Mouse (Mus musculus): ENCODE measurements at regions not wholly inside any gene's neighbourhood (a gene's known extent, or its start where the extent isn't known, plus 50 kb on each side); places are given as distances from the start of the nearest gene placed in this dataset.
A peak's percentile ranks its signal among the peaks of the same experiment; 100 is the strongest.

- peak; percentile 61 for DNase-seq (ENCODE audit: low read depth, low spot score)
Measured at GRCm38 (mm10) chr2:178542032-178542431, 111.7 kb downstream of the Cdh26 start.

- no peak for DNase-seq (ENCODE audit: low read depth, low spot score)
Measured at GRCm38 (mm10) chr2:178544411-178544810, 114.1 kb downstream of the Cdh26 start.

- DNase-seq (ENCODE audit: low read depth, low spot score) = no peak
Measured at GRCm38 (mm10) chr2:178545601-178546352, 115.4 kb downstream of the Cdh26 start.

- DNase-seq (ENCODE audit: low read depth, low spot score) = no peak
Measured at GRCm38 (mm10) chr2:178546353-178546720, 116.0 kb downstream of the Cdh26 start.

GRCm38 (mm10) chr2:178546888-178547287 is 116.6 kb downstream of the Cdh26 start:
- DNase-seq (ENCODE audit: low read depth, low spot score) = no peak

GRCm38 (mm10) chr2:178548937-178549336 is 118.6 kb downstream of the Cdh26 start:
- no peak for DNase-seq (ENCODE audit: low read depth, low spot score)

- DNase-seq (ENCODE audit: low read depth, low spot score) = no peak
Measured at GRCm38 (mm10) chr2:178553736-178554135, 123.4 kb downstream of the Cdh26 start.

GRCm38 (mm10) chr2:178555692-178556340 is 125.5 kb downstream of the Cdh26 start:
- no peak for DNase-seq (ENCODE audit: low read depth, low spot score)

- no peak for DNase-seq (ENCODE audit: low read depth, low spot score)
Measured at GRCm38 (mm10) chr2:178557934-178558333, 127.6 kb downstream of the Cdh26 start.

- DNase-seq (ENCODE audit: low read depth, low spot score) = no peak
Measured at GRCm38 (mm10) chr2:178563287-178563686, 133.0 kb downstream of the Cdh26 start.

- DNase-seq (ENCODE audit: low read depth, low spot score) = no peak
Measured at GRCm38 (mm10) chr2:178565368-178565818, 135.1 kb downstream of the Cdh26 start.

- no peak for DNase-seq (ENCODE audit: low read depth, low spot score)
Measured at GRCm38 (mm10) chr2:178567493-178567892, 137.2 kb downstream of the Cdh26 start.

- no peak for DNase-seq (ENCODE audit: low read depth, low spot score)
Measured at GRCm38 (mm10) chr2:178572301-178572700, 142.0 kb downstream of the Cdh26 start.

GRCm38 (mm10) chr2:178574859-178575258 is 144.5 kb downstream of the Cdh26 start:
- peak; percentile 39 for DNase-seq (ENCODE audit: low read depth, low spot score)

GRCm38 (mm10) chr2:178575403-178575802 is 145.1 kb downstream of the Cdh26 start:
- no peak for DNase-seq (ENCODE audit: low read depth, low spot score)

- no peak for DNase-seq (ENCODE audit: low read depth, low spot score)
Measured at GRCm38 (mm10) chr2:178576067-178576466, 145.7 kb downstream of the Cdh26 start.

- no peak for DNase-seq (ENCODE audit: low read depth, low spot score)
Measured at GRCm38 (mm10) chr2:178579571-178579970, 149.2 kb downstream of the Cdh26 start.

- DNase-seq (ENCODE audit: low read depth, low spot score) = no peak
Measured at GRCm38 (mm10) chr2:178581306-178581705, 151.0 kb downstream of the Cdh26 start.

- DNase-seq (ENCODE audit: low read depth, low spot score) = no peak
Measured at GRCm38 (mm10) chr2:178584970-178585566, 154.7 kb downstream of the Cdh26 start.

- no peak for DNase-seq (ENCODE audit: low read depth, low spot score)
Measured at GRCm38 (mm10) chr2:178587134-178587636, 156.9 kb downstream of the Cdh26 start.

- no peak for DNase-seq (ENCODE audit: low read depth, low spot score)
Measured at GRCm38 (mm10) chr2:178593743-178594142, 163.4 kb downstream of the Cdh26 start.

- no peak for DNase-seq (ENCODE audit: low read depth, low spot score)
Measured at GRCm38 (mm10) chr2:178594177-178594576, 163.8 kb downstream of the Cdh26 start.

All from CD4-positive, CD25-positive, alpha-beta regulatory T cell, adult 2 months (primary cell).